Mouse (Mus musculus) hindbrain, embryonic 14.5 days (tissue): ENCODE results near the gene 2700081O15Rik. TPM values are rescaled to one million over a fixed set of nuclear protein-coding genes. Genes with fewer than 3 reads are reported as not detected.

ENCODE experiments used
- ATAC-seq: fragments of 200-750 bp; cut with Nextera tagmentation; 2 replicates; pipeline ENCODE4 v1.8.0; 2017; ENCODE audit warnings: moderate number of reproducible peaks, mild to moderate bottlenecking, moderate TSS enrichment, moderate library complexity; ENCODE audit not compliant: low FRiP score
- DNase-seq: peaks from one replicate; pipeline ENCODE4 v3.0.0-alpha.2; 2015; ENCODE audit warnings: low spot score
- H3K27ac ChIP-seq: fragments of 300-500 bp; sonication (generic); 2 replicates; pipeline ENCODE4 v1.5.1; 2014; ENCODE audit warnings: mild to moderate bottlenecking, moderate library complexity
- H3K27me3 ChIP-seq: fragments of 300-500 bp; sonication (generic); 2 replicates; pipeline ENCODE4 v1.6.1; 2014; ENCODE audit warnings: mild to moderate bottlenecking, low read length, mixed read lengths; ENCODE audit not compliant: control insufficient read depth, insufficient read depth
- H3K36me3 ChIP-seq: fragments of 300-500 bp; sonication (generic); replicated peaks from 2 replicates; pipeline ENCODE4 v1.6.1; 2014; ENCODE audit not compliant: control insufficient read depth, insufficient read depth
- H3K4me1 ChIP-seq: fragments of 300-500 bp; sonication (generic); replicated peaks from 2 replicates; pipeline ENCODE4 v1.6.1; 2014; ENCODE audit warnings: antibody characterized with exemption, low read length, mixed read lengths; ENCODE audit not compliant: control insufficient read depth, insufficient read depth
- H3K4me2 ChIP-seq: fragments of 300-500 bp; sonication (generic); replicated peaks from 2 replicates; pipeline ENCODE4 v1.6.1; 2014; ENCODE audit warnings: mild to moderate bottlenecking, moderate library complexity
- H3K4me3 ChIP-seq: fragments of 300-500 bp; sonication (generic); replicated peaks from 2 replicates; pipeline ENCODE4 v1.5.1; 2014; ENCODE audit warnings: mild to moderate bottlenecking, low read length
- H3K9ac ChIP-seq: fragments of 300-500 bp; sonication (generic); 2 replicates; pipeline ENCODE4 v1.6.1; 2014
- H3K9me3 ChIP-seq: fragments of 300-500 bp; sonication (generic); 2 replicates; pipeline ENCODE4 v1.6.1; 2016; ENCODE audit warnings: low read length; ENCODE audit not compliant: control insufficient read depth
- WGBS: fragments of 180-500 bp; shearing (Covaris S2); extraction: QIAGEN DNeasy Blood & Tissue Kit; methylation state at CpG from one replicate; pipeline ENCODE4 v1.1.7; 2014; 5-methylcytosine and 5-hydroxymethylcytosine counted together
- microRNA-seq: library from miRNA; unstranded; fragments of <30 nt; microRNA quantifications from one replicate; pipeline ENCODE4, GENCODE M21; 2016
- polyA plus RNA-seq: library from polyadenylated mRNA; unstranded; fragments of >200 nt; fragmentation: Nextera tagmentation; extraction: Ambion mirVana; gene quantifications from 2 replicates; pipeline ENCODE4 v1.2.1, GENCODE M21; 2014

The 2700081O15Rik gene
- polyA plus RNA-seq, 1 experiment from 2014 or later, result 15.4 TPM

GRCm38 (mm10) chr19:7458901-7459300 is 41.5 kb downstream of the 2700081O15Rik start:
- no peak for DNase-seq
- no peak overlapping the region for H3K4me3 ChIP-seq
- ATAC-seq, result no peak
- H3K4me2 ChIP-seq, result no peak overlapping the region
- H3K36me3 ChIP-seq, result peaks cover 22% of the 10 kb centered on the region
- no peak overlapping the region for H3K9ac ChIP-seq
- no peaks in the 10 kb centered on the region for H3K27me3 ChIP-seq
- H3K9me3 ChIP-seq, result no peaks in the 10 kb centered on the region
- H3K4me1 ChIP-seq, result 0 out of 2 replicates have a peak, but pooled peaks cover 7% of the 10 kb centered on the region
- no peak overlapping the region for H3K27ac ChIP-seq

GRCm38 (mm10) chr19:7459370-7459769 is 41.9 kb downstream of the 2700081O15Rik start:
- no peak overlapping the region for H3K9ac ChIP-seq
- H3K27ac ChIP-seq, result no peak overlapping the region
- H3K27me3 ChIP-seq, result no peaks in the 10 kb centered on the region
- DNase-seq (no peak), ATAC-seq (no peak)
- H3K4me2 ChIP-seq, result no peak overlapping the region
- H3K9me3 ChIP-seq, result no peaks in the 10 kb centered on the region
- 86% methylated on average over 2 of the region's 2 CpGs for WGBS
- no peak overlapping the region for H3K4me3 ChIP-seq
- H3K4me1 ChIP-seq, result 0 out of 2 replicates have a peak, but pooled peaks cover 7% of the 10 kb centered on the region
- H3K36me3 ChIP-seq, result peaks cover 22% of the 10 kb centered on the region

- DNase-seq, result no peak
- Histone ChIP-seq H3K9me3 (no peaks in the 10 kb centered on the region), H3K4me2 (no peak overlapping the region), H3K9ac (no peak overlapping the region), H3K4me1 (no peaks in the 10 kb centered on the region), H3K4me3 (no peak overlapping the region), H3K27ac (no peak overlapping the region), H3K36me3 (peaks cover 55% of the 10 kb centered on the region), H3K27me3 (no peaks in the 10 kb centered on the region)
- no peak for ATAC-seq
Observed at GRCm38 (mm10) chr19:7467915-7468314, 50.5 kb downstream of the 2700081O15Rik start.

- Histone ChIP-seq H3K36me3 (peaks cover 59% of the 10 kb centered on the region), H3K4me2 (no peak overlapping the region), H3K4me3 (no peak overlapping the region), H3K27me3 (no peaks in the 10 kb centered on the region), H3K9ac (no peak overlapping the region), H3K9me3 (no peaks in the 10 kb centered on the region), H3K4me1 (no peaks in the 10 kb centered on the region), H3K27ac (no peak overlapping the region)
- WGBS, result 94% methylated on average over 2 of the region's 2 CpGs
- ATAC-seq, result no peak
- DNase-seq, result no peak
Observed at GRCm38 (mm10) chr19:7470643-7471042, 53.2 kb downstream of the 2700081O15Rik start.

Small RNAs within 50 kb of the gene (microRNA-seq; reads per million reads assigned to microRNA genes)
- 2.6 reads per million, percentile 9 among the genes with 10 or more reads in this experiment for gene Mir6991

Other genes with a start within 250 kb of the 2700081O15Rik start
- gene Otub1, start 211.3 kb upstream of the 2700081O15Rik start, polyA plus RNA-seq, result 231 and 234 TPM in 2 replicates
- gene Cox8a, start 200.0 kb upstream of the 2700081O15Rik start, polyA plus RNA-seq, result 1,225 and 1,275 TPM in 2 replicates
- gene Naa40, start 176.4 kb upstream of the 2700081O15Rik start, polyA plus RNA-seq, result 67.6 and 69.1 TPM in 2 replicates
- 12.0 and 13.4 TPM in 2 replicates for gene Rcor2, start 150.3 kb upstream of the 2700081O15Rik start, polyA plus RNA-seq
- 50.7 and 57.6 TPM in 2 replicates for gene Mark2, start 75.8 kb upstream of the 2700081O15Rik start, polyA plus RNA-seq
- 21.8 and 25.8 TPM in 2 replicates for gene Spindoc, start 34.6 kb upstream of the 2700081O15Rik start, polyA plus RNA-seq
- 549 and 625 TPM in 2 replicates for gene Rtn3, start 65.7 kb downstream of the 2700081O15Rik start, polyA plus RNA-seq
- gene Atl3, start 76.4 kb downstream of the 2700081O15Rik start, polyA plus RNA-seq, result 7.0 TPM in 2 replicates
- 5.3 and 5.6 TPM in 2 replicates for gene Pla2g16, start 139.8 kb downstream of the 2700081O15Rik start, polyA plus RNA-seq
- 0.18 and 0.40 TPM in 2 replicates for gene Lgals12, start 189.6 kb downstream of the 2700081O15Rik start, polyA plus RNA-seq
- not detected in 2 replicates for gene Hrasls5, start 194.9 kb downstream of the 2700081O15Rik start, polyA plus RNA-seq